Mouse (Mus musculus): ENCODE measurements at regions not wholly inside any gene's neighbourhood (a gene's known extent, or its start where the extent isn't known, plus 50 kb on each side); places are given as distances from the start of the nearest gene placed in this dataset.

GRCm38 (mm10) chr14:106681193-106681592 lies 575.2 kb downstream of the Trim52 start:
- TF ChIP-seq MYB (IDR thresholded peaks at IDR 0.05; ENCODE audit: low read depth, low read length), result no peak
- TF ChIP-seq MYC (IDR thresholded peaks at IDR 0.05; ENCODE audit: low read depth, low read length), result no peak
- TF ChIP-seq TAL1 (IDR thresholded peaks at IDR 0.05; ENCODE audit: low read length), result no peak
- no peak for TF ChIP-seq MXI1 (IDR thresholded peaks at IDR 0.05; ENCODE audit: low read depth, low read length)
- TF ChIP-seq ZNF384 (IDR thresholded peaks at IDR 0.05; ENCODE audit: low read depth, low read length), result no peak
- no peak; the same call in 1 of the 2 replicates for TF ChIP-seq RAD21 (IDR thresholded peaks at IDR 0.05; ENCODE audit: low read depth, low read length)
- no peak for TF ChIP-seq JUND (IDR thresholded peaks at IDR 0.05; ENCODE audit: low read depth, low read length)
- no peak for TF ChIP-seq CTCF (IDR thresholded peaks at IDR 0.05 in 2 of 3, conservative IDR thresholded peaks at IDR 0.05 in 1 of 3; ENCODE audit: control insufficient read depth in 1 of 3, insufficient read depth in 1 of 3, low read depth in 2 of 3, low read length in 3 of 3, poor library complexity in 1 of 3, severe bottlenecking in 1 of 3)
- TF ChIP-seq SIN3A (IDR thresholded peaks at IDR 0.05; ENCODE audit: low read length), result no peak
- TF ChIP-seq BHLHE40 (IDR thresholded peaks at IDR 0.05; ENCODE audit: borderline replicate concordance, low read depth, low read length), result no peak
- TF ChIP-seq ZC3H11A (IDR thresholded peaks at IDR 0.05; ENCODE audit: low read depth, low read length), result no peak
- peak; percentile 68; the same call in 1 of the 2 replicates for TF ChIP-seq RCOR1 (IDR thresholded peaks at IDR 0.05; ENCODE audit: low read depth, low read length)
- TF ChIP-seq MEF2A (IDR thresholded peaks at IDR 0.05; ENCODE audit: extremely low read depth, insufficient replicate concordance, low read depth, low read length, poor library complexity, severe bottlenecking), result no peak
- no peak for TF ChIP-seq ELF1 (IDR thresholded peaks at IDR 0.05; ENCODE audit: low read depth, low read length)
- no peak for TF ChIP-seq GABPA (IDR thresholded peaks at IDR 0.05; ENCODE audit: low read depth, low read length)
- no peak for TF ChIP-seq NRF1 (IDR thresholded peaks at IDR 0.05; ENCODE audit: insufficient read depth, low read depth, low read length, poor library complexity, severe bottlenecking)
- TF ChIP-seq E2F4 (IDR thresholded peaks at IDR 0.05; ENCODE audit: borderline replicate concordance, low read depth, low read length), result no peak
- TF ChIP-seq POLR2AphosphoS5 (IDR thresholded peaks at IDR 0.05; ENCODE audit: borderline replicate concordance, low read depth, low read length), result no peak
- peak; percentile 52 to 78 for TF ChIP-seq EP300 (IDR thresholded peaks at IDR 0.05; ENCODE audit: low read depth in 1 of 2, low read length in 2 of 2)
- 0 out of 2 replicates have a peak, but pooled peaks have one; percentile 37 for TF ChIP-seq ZKSCAN1 (IDR thresholded peaks at IDR 0.05; ENCODE audit: low read depth, low read length)
- no peak for TF ChIP-seq USF1 (IDR thresholded peaks at IDR 0.05; ENCODE audit: low read depth, low read length)
- TF ChIP-seq NELFE (IDR thresholded peaks at IDR 0.05; ENCODE audit: low read depth, low read length), result no peak
- no peak for TF ChIP-seq CHD2 (IDR thresholded peaks at IDR 0.05; ENCODE audit: low read length)
- peak; percentile 44; the same call in 1 of the 2 replicates for TF ChIP-seq ETS1 (IDR thresholded peaks at IDR 0.05; ENCODE audit: low read depth, low read length)
- TF ChIP-seq HCFC1 (IDR thresholded peaks at IDR 0.05; ENCODE audit: low read depth, low read length), result no peak
- TF ChIP-seq SMC3 (IDR thresholded peaks at IDR 0.05; ENCODE audit: low read depth, low read length), result no peak
- TF ChIP-seq GATA1 (IDR thresholded peaks at IDR 0.05; ENCODE audit: low read depth, low read length), result no peak
- TF ChIP-seq MAX (IDR thresholded peaks at IDR 0.05; ENCODE audit: low read length), result no peak
- no peak for TF ChIP-seq TBP (IDR thresholded peaks at IDR 0.05; ENCODE audit: low read depth, low read length)
- TF ChIP-seq POLR2AphosphoS2 (IDR thresholded peaks at IDR 0.05; ENCODE audit: low read length), result no peak
- no peak for TF ChIP-seq MAFK (IDR thresholded peaks at IDR 0.05; ENCODE audit: borderline replicate concordance, low read depth, low read length)
- no peak for TF ChIP-seq KAT2A (conservative IDR thresholded peaks at IDR 0.05; ENCODE audit: low read depth, low read length)
- no peak for TF ChIP-seq ZMIZ1 (IDR thresholded peaks at IDR 0.05; ENCODE audit: low read depth, low read length)
- no peak for TF ChIP-seq USF2 (IDR thresholded peaks at IDR 0.05; ENCODE audit: borderline replicate concordance in 1 of 2, insufficient read depth in 1 of 2, low read depth in 1 of 2, low read length in 2 of 2)
- TF ChIP-seq TCF12 (IDR thresholded peaks at IDR 0.05; ENCODE audit: low read depth, low read length), result no peak
- H3K9me3 ChIP-seq (replicated peaks; ENCODE audit: insufficient read depth, low read length), result no peaks in the 10 kb centered on the region
- no peaks in the 10 kb centered on the region for H3K27me3 ChIP-seq (ENCODE audit: control insufficient read depth in 1 of 2, insufficient read depth in 2 of 2, low read length in 2 of 2)
- H3K27ac ChIP-seq (ENCODE audit: control insufficient read depth, low read depth, low read length), result no peak overlapping the region
- no peak overlapping the region; a peak in 1 of 4 replicates for H3K4me3 ChIP-seq (ENCODE audit: control insufficient read depth in 1 of 2, insufficient read depth in 1 of 2, low read depth in 2 of 2, low read length in 2 of 2)
- no peaks in the 10 kb centered on the region for H3K79me2 ChIP-seq (ENCODE audit: control insufficient read depth, insufficient read depth, low read length, poor library complexity)
- H3K9ac ChIP-seq (ENCODE audit: control insufficient read depth, low read depth, low read length, poor library complexity, severe bottlenecking), result no peak overlapping the region
- H3K4me1 ChIP-seq (ENCODE audit: control insufficient read depth in 1 of 2, insufficient read depth in 2 of 2, low read length in 2 of 2), result peaks cover 0 to 6% of the 10 kb centered on the region in 2 experiments; a peak in 1 of 4 replicates
- DNase-seq (ENCODE audit: low read depth, low spot score), result peak; percentile 73
- H3K36me3 ChIP-seq (ENCODE audit: control insufficient read depth in 1 of 2, insufficient read depth in 2 of 2, low read length in 2 of 2), result peaks cover 0 to 8% of the 10 kb centered on the region in 2 experiments; a peak in 2 of 4 replicates

All from MEL (cell line).